Mouse (Mus musculus): Measurements from ENCODE around the gene Pnpla7.

The Pnpla7 gene

GRCm38 (mm10) chr2:24996471-24996870, 20.6 kb downstream of the Pnpla7 start:
- no peak for DNase-seq

- peak; percentile 61 for DNase-seq
These were observed 24.9 kb downstream of the Pnpla7 start for GRCm38 (mm10) chr2:25000544-25001235.

GRCm38 (mm10) chr2:25003946-25004786, 28.3 kb downstream of the Pnpla7 start:
- DNase-seq: no peak

GRCm38 (mm10) chr2:25006767-25007166, 30.9 kb downstream of the Pnpla7 start:
- DNase-seq: no peak

- peak; percentile 38 for DNase-seq
These were observed 32.4 kb downstream of the Pnpla7 start for GRCm38 (mm10) chr2:25008250-25008649.

GRCm38 (mm10) chr2:25022678-25023077, 46.8 kb downstream of the Pnpla7 start:
- no peak for DNase-seq

- no peak for DNase-seq
These were observed 49.3 kb downstream of the Pnpla7 start for GRCm38 (mm10) chr2:25025109-25025508.

GRCm38 (mm10) chr2:25034994-25035393, 59.2 kb downstream of the Pnpla7 start:
- DNase-seq: no peak

- DNase-seq: no peak
These were observed 64.3 kb downstream of the Pnpla7 start for GRCm38 (mm10) chr2:25040089-25040488.

GRCm38 (mm10) chr2:25050921-25051320, 75.1 kb downstream of the Pnpla7 start:
- DNase-seq: no peak

GRCm38 (mm10) chr2:25051450-25051849, 75.6 kb downstream of the Pnpla7 start:
- DNase-seq: no peak

GRCm38 (mm10) chr2:25053101-25053500, 77.3 kb downstream of the Pnpla7 start:
- no peak for DNase-seq

- DNase-seq: peak; percentile 79
These were observed 78.6 kb downstream of the Pnpla7 start, which contains the start of gene Nsmf for GRCm38 (mm10) chr2:25054221-25055067. TSS of gene Nsmf (plus strand) at chr2:25054355.

GRCm38 (mm10) chr2:25055068-25055405, 79.2 kb downstream of the Pnpla7 start:
- peak; percentile 20 for DNase-seq

- no peak for DNase-seq
These were observed 79.7 kb downstream of the Pnpla7 start for GRCm38 (mm10) chr2:25055409-25056155.

GRCm38 (mm10) chr2:25058926-25059325, 83.1 kb downstream of the Pnpla7 start:
- no peak for DNase-seq

GRCm38 (mm10) chr2:25063523-25063922, 87.7 kb downstream of the Pnpla7 start:
- no peak for DNase-seq

GRCm38 (mm10) chr2:25064285-25064684, 88.5 kb downstream of the Pnpla7 start:
- no peak for DNase-seq

- DNase-seq: no peak
These were observed 89.7 kb downstream of the Pnpla7 start for GRCm38 (mm10) chr2:25065537-25065936.

- DNase-seq: no peak
These were observed 90.7 kb downstream of the Pnpla7 start for GRCm38 (mm10) chr2:25066552-25066951.

GRCm38 (mm10) chr2:25069537-25069936, 93.7 kb downstream of the Pnpla7 start:
- no peak for DNase-seq

- no peak for DNase-seq
These were observed 96.6 kb downstream of the Pnpla7 start for GRCm38 (mm10) chr2:25072398-25072797.

GRCm38 (mm10) chr2:25075506-25075905, 99.7 kb downstream of the Pnpla7 start:
- DNase-seq: no peak

Measured in thymus, postnatal 14 days (tissue).